Mouse (Mus musculus): ENCODE results near the gene Exoc8.
A peak's percentile ranks its signal among the peaks of the same experiment; 100 is the strongest.

Exoc8 gene

DNA sequence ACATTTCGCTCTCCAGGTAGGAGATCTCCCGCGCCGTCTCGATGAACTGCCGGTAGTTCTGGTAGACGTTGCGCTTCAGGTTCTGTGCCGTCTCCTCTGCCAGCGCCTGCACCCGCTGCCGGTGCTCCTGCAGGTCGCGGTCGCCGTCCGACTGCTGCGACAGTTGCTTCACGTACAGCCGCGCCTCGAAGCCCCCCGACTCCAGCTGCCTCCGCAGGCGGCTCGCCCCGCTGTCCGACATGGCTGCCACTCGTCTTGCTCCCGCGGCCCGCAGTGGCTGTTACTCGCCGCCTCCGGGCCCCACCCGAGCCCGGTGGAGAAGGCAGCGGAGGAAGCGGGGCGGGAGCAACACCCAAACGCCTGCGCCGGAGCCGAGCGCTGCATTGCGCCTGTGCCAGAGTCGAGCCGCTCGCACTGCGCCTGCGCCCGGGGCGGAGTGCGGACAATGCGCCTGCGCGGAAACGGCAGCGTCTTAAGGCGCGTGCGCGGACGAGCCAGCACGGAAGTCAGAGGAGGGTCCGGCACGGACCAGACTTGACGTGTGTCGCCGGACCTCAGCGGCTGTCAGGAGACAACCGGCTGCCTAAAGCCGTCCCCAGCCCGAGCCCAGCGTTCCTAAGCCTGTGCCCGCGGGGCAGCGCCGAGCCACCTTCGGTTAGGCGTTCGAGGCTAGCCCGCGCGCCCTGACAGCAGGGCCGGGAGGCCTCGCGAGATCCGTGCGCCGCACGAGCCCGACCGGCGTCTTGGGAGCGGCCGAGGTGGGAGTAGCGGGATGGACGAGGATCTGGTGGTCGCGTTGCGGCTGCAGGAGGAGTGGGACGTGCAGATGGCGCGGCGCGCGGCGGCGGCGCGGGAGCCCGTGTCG is at the start of gene Exoc8, which contains the start of gene Sprtn:
Exoc8 (minus strand) TSS at position 320 of the 865 bp plus-strand sequence.
Sprtn (plus strand) TSS at position 501 of the 865 bp plus-strand sequence.
- DNase-seq (ENCODE audit: low read depth), result peak; percentile 89

DNA sequence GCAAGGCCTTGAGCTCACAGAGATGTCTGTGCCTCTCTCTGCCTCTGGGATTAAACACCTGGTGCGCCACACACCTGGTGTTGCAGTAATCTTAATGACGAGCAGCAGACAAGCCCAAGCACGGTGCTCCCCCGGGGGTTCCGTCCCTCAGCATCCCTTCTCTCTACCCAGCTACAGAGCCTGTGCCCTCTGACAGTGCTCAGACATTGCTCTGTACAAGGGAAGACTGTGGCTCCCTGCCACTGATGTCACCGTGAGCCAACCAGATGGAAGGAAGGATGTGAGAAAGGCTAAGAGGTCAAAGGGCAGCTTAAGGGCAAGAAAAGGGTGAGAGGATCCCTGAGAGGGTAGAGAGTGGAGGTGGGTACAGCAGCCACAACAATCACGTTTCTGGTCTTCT is 46.9 kb upstream of the Exoc8 start:
- no peak for DNase-seq (ENCODE audit: low read depth)

DNA sequence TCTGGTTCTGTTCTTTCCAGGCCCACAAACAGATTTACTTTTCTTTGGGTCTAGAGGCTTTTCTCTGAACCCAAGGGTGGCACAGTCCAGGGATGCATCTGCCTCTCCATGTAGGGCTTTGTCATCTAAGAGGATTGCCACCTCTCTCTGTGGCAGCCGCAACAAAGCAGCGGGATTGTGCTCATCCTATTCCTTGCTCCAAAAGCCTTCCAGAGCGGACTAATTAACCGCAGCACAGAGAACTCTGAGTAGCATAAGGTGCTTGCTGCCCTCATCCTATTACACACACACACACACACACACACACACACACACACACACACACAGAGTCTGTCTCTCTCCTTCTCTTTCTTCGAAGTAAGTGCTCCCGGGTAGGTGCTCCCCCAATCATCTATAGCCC is 46.3 kb upstream of the Exoc8 start:
- no peak for DNase-seq (ENCODE audit: low read depth)

DNA sequence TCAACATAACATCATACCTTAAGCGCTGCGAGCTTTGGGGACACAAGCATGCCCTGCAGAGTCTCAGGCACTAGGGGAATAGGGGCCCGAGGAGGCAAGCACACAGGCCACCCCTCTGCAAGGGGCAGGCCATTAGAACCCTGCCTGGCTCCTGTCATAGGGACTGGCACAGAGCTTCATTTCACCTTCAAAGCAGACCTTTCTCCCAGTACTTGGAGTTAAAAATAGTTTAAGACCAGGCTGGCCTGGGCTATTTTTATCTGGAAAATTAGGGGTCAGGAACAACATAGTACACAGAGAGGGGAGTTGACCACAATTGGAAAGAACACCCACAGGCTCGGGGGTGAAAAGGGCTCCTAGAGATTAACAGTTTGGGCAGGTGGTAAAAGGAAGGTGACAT is 39.8 kb upstream of the Exoc8 start:
- no peak for DNase-seq (ENCODE audit: low read depth)

DNA sequence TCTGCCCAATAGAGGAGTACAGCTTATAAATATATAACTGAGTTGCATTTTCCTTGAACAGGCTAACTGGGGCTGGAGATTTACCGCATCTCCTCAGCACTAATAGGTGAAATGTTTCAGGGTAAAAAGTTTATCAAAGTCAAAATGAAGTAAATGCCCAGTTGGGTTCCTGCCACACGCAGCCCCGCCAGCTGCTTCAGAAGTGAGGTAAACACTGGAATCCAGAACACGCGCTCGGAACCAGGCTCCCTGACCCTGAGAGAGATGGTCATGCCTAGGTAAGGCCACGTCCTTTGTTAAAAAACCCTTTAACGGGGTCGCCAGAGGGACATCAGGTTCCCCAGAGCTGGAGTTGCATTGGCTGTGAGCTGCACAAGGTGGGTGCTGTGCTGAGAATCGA is 39.2 kb upstream of the Exoc8 start:
- no peak for DNase-seq (ENCODE audit: low read depth)

DNA sequence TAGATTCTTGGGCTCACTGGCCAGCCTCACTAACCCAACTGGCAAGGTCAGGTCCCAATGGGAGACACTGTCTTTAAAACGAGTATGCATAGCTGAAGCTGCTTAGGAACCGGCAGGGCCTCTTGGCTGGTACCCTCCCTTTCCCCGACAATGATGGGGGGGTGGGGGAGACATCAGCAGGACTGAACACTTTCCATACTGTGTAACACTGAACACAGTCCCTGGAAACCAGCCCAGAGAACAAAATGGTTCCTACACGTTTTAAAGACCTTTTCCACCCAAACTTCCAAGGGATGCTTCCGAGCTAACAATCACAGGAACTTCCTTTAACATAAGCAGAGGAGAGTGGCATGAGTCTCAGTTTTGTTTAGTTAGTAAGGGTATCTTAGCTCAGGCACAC is 37.6 kb upstream of the Exoc8 start:
- no peak for DNase-seq (ENCODE audit: low read depth)

DNA sequence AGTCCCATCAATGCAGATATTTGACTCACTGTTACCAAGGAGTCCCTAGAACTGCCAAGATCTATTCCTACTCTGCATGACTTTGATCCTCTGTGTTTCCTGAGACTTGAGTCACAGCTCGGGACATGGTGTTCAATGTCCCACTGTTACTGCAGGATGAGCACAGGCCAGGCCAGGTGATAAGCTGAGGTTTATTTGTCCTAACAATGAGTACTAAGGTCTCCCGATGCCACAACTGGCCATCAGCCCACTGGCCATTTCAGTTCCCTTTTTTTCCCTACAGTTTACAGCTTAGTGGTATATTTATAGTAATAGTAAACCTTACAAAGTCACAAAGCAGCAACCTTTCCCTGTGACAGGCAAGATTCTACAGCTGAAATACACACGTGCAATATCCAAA is 34.9 kb upstream of the Exoc8 start:
- DNase-seq (ENCODE audit: low read depth), result no peak

DNA sequence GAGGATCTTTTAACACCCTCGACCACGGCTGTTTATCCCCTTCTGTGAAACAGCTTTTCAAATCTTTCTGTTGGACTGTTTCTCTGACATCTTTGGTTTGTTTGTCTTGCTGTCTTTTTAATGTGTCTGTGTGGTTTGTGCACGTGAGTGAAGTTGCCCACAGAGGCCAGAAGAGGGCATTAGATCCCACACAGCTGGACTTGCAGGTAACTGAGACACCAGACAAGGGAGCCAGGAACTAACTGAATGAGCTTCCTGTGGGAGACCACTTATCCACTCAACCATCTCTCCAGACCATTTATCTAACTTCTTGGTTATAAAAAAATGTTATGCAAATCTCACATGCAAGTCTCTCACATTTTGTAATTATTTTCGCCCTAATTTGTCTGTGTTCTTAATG is 33.1 kb upstream of the Exoc8 start:
- DNase-seq (ENCODE audit: low read depth), result no peak

DNA sequence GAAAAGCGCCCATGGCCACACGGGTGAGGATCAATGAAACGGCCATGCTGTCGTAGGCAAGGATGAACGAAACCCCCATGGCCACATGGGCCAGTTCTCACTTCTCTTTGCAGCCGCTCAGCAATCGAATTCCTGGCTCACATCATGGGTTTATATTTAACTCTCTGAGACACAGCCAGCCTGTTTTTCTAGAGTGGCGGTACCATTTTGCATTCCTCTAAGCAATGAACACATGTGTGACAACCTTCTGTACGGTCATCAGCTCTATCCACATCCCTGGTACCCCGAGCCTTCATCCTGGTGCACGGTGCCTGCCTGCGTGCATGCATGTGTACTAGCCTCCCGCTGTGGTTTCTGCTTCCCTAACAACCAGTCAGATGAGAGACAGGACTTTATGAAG is 32.6 kb upstream of the Exoc8 start:
- no peak for DNase-seq (ENCODE audit: low read depth)

DNA sequence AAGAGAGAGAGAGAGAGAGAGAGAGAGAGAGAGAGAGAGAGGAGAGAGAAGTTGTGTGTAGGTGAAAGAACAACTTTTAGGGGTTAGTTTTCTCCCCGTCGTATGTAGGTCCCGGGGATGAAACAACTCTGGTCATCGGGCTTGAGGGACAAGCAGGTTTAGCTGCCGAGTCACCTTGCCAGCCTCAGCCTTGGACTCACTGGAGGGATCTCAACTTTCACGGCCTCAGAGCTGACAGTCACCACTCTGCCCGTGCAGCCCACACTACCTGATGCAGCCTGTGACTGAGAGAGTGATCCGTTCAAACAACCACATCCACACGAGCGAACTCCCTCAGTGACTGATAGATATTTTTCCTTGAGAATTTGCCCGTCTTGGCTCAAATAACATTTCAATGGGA is 31.5 kb upstream of the Exoc8 start:
- DNase-seq (ENCODE audit: low read depth), result no peak

DNA sequence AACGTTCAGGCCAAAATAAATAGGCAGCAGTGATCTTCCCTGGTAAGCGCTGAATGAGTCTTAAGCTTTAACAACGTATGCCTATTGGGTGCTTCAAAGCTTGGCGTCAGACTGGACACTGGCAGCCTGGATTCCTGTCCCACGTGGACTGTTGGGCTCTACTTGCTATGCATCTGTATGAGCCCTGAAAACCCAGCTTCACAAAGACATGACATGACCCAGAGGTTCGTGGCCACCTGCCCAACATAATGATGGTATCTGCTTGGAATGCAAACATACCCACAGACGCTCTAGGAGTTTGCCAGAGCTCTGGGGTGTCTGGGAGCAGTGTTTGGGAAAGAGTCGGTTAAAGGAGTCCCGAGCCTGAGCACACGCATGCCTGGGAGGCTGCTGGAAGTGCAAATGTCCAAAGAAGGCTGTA is 28.9 kb upstream of the Exoc8 start:
- DNase-seq (ENCODE audit: low read depth), result peak; percentile 100

DNA sequence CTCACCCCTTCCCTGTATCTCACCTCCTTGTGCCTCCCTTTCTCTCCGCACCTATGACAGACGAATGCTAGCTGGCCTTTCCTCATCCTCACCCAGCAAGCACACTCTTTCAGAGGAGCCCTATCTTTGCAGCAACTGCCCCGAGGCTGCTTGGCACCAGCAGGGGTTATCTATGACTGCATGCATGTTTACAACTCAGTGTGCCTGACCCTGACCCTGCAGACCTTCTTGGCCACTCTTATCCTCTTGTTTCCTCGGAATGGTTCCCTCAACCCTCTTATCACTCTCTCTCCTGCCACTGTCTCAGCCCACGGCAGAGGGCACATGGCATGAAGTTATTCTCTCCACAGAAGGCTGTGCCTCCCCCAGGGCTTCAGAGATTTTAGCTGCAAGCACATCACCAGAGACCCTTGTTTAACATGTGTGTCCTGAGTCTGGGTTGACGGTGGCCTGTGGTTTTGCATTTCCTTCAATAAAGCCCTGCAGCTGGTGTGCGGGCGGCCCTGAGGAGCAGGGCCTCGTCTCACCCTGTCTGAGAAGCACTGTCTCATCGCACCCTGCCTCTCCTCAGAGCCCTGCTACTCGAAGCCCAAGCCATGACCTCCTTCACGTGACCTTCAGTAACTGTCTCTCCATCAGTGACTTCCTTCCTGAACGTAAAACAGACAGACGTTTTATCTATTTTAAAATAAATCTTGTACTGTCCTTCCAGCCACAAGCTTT is 28.2 kb upstream of the Exoc8 start:
- DNase-seq (ENCODE audit: low read depth), result no peak

DNA sequence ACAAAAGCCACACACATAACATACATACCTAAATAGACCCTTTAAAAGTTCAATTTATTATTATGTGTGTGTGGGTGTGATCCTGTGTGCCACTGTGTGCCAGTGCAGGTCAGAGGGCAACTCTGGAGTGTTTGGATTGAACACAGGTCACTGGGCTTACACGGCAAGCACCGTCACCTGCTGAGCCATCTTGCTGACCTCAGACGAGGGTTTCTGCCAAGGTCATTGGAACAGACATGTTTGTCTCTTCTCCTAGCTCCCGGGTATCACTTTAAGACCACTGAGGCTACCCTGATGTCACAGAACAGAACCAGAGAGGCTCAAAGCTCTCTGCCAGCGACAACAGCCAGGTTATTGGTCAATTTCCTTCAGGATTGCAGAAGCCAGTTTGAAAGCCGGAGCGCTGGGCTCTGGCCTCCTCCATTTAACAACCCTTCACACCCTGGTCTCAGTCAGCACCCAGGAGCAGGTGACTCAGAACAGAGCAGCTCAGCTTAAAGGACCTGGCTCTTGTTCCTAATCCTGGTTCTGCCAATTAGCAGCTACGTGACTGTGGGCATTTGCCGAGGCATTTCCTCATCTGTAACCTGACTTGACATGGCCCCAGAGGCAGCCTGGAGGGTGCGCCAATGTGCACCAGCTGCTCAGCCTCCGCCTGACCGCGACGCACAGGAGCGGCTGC is 26.6 kb upstream of the Exoc8 start:
- DNase-seq (ENCODE audit: low read depth), result no peak

DNA sequence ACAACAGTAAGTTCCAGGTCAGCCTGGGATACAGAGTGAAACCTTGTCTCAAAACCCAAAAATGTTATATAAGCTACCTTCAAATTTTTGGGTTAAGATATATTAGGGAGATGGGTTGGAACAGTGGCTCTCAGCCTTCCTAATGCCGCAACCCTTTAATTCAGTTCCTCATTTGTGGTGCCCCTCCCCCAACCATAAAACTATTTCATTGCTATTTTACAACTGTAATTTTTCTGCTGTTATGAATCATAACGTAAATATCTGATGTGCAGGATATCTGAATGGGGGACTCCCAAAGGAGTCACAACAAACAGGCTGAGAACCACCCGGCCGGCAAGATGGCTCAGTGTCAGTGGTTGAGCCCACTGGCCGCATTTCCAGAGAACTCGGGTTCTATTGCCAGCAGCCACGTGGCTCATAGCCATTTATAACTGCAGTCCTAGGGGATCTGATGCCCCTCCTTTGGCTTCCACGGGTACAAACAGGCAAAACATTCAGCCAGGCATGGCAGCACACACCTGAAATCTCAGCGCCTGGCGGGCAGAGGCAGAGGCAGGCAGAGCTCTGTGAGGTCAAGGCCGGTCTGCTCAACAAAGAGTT is 25.1 kb upstream of the Exoc8 start:
- DNase-seq (ENCODE audit: low read depth), result no peak

DNA sequence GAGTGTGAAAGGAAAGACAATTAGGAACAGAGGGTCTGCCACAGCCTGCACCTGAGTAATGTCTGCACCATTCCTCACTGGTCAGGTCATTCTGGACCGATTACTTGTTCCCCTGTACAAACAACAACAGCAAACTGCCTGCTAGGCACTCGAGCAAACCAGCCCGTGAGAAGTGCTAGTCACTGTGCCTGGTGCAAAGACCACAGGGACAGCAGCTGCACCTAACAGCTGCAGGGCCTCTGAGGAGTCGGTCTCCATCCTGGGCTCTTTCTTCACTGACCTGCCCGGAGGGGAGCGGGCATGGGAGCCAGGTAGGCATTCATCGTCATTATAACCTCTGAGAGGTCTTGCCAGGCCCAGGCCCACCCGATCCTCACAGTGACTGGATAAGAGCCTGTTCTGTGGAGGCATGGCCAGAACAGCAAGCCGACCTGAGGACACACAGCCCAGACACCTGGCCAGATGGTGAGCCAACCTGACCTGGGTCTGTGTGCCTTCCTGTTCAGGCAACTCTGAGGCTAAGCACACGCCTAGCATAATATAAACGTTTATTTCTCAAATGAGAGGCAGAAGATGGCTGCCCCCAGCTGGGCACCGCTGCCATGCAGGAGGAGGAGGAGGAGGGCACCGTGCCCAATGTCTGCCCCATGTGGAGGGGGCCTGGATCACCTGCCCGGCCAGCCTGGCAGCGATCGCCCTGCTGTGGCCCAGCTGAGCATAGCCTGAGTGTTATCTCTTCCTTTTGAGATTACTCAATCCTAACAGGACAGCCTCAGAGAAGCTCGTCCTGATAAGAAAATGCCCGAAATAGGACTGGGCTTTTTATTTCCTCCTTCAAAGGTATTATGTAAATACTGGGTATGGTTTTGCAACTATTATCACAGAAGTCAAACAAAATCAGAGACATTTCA is 24.1 kb upstream of the Exoc8 start:
- no peak for DNase-seq (ENCODE audit: low read depth)

DNA sequence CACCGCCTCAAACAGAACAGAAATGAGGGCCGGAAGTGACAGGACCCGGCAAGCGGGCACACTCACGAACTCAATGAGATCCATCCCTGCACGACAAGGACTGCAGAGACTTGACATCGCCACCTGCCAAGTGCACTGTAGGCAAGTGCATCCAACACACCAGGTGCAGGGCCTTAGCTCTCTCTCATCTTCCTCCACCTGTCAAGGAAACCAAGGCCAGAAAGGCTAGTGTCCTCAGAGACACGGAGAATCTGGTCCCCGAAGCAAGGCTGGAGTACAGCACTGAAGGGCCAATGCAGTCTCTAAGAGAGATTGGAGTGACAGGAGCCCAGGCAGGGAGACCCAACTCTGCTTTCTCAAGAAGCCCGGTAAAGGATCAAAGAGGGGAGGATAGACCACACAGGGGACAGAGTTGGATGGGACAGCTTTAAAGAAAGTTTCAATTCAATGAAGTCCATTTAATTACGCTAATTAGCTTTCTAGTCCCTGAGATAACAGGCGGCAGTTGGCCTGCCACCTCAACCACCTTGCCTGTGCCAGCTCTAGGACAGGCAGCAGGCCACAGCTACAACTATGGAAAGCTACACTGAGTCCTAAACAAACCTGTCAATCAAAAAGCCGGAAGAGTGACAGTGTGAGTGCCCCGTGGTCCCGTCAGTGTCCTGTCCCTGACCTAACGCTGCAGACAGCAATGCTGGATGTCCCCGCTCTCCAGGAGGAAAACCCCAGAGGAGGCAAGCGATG is 20.4 kb upstream of the Exoc8 start:
- DNase-seq (ENCODE audit: low read depth), result no peak

DNA sequence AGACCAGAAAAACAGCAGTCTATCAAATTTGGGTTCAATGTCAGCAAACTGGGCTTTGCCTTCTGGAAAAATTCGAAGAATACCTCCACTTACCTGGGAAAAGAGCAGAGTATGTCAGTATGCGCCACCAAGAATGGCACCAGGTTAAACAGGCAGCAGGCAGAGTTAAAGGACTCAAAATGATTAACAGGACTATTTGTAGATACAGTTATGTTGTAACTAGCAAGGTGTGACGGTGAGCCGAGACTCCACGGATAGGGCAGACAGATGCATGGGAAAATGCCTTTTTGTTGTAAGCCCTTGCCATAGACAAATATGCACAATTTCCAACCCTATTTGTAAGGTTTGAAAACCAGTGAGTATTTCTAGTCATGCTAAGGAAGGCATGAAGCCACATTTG is 16.6 kb upstream of the Exoc8 start:
- DNase-seq (ENCODE audit: low read depth), result no peak

DNA sequence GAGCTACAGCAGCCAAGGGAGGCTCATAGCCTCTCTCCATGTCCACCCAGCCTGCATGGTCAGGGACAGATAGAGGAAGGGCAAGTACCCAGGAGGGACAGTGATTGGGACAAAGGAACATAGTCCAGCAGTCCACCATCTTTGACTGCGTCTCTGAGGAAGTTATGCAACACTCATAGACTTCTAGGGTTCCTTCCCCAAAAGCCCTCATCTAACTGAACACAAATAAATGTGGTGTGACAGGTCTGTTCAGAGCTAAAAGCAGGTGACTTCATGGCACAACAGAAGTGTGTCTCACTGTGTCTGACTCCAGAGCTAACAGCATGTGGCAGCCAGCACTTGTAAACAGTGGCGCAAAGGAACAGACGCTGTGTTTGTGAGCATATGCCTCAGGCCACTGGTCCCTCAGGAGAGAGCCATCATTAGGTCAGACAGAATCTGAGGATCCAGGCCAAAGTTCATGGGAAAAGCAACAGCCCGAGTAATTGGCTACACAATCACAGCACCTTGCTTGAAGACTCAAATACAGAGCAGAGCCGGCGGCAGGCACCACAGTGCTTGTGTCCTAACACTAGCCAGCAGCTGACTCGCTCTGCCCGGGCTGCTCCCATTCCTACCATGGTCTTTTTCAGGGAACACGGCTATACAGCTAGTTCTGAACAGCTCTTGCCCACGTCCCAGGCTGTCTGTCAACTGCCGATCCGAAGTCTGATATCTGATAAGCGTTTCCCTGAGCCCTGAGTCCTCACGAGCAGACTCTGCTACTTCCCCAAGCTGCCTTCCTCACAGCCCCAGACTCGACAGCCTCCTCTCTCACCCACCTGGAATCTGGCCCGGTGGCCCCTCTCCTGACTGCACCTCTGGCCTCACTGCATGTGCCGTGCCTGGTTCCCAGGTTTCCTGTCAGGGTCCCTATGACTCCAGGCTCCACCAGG is 14.7 kb upstream of the Exoc8 start:
- no peak for DNase-seq (ENCODE audit: low read depth)

DNA sequence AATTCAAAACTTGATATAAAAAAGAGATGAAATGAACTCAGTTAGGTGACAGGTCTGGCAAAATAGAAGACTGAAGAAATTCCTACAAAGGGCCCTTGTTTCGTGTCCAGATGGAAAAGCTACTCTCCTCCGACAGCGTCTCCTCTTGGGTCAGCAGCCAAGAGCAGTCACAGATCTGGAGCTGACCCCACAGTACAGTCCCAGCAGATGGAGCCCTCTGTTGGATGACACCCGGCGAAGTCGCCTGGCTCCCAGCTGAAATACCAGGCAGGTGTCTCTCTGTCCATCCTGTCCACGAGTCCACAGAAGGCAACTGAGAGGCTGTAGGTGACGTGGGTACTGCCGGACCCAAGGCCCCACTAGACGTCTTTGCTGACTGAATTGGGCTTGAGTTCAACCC is 12.8 kb upstream of the Exoc8 start:
- no peak for DNase-seq (ENCODE audit: low read depth)

DNA sequence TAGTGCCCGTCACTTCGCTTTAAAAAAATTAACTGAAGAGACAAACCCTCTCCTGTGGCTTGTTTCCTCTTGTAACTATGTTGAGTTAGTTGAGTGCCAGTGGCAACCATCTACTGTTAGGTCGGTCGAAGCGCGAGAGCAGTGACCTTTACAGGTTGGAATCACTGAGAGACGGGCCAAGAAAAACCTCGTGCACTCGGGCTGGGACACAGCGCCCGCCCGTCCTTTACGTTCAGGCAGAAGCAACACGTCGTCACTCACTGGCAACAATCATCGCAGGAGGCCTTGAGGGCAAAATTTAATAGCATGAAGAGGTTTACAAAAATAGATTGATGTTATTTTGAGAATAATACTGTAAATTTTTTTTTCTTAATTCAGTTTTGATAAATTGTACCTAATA is 12.4 kb upstream of the Exoc8 start:
- DNase-seq (ENCODE audit: low read depth), result no peak

All from fibroblast of lung, adult 2 months (primary cell).